Mouse (Mus musculus): Measurements from ENCODE around the gene Psg16.

GRCm38 (mm10) chr7:17050933-17051594 is 22.8 kb upstream of the Psg16 start:
- no peak for TF ChIP-seq MAZ (IDR thresholded peaks at IDR 0.05; ENCODE audit: low read depth, low read length)
- no peak for TF ChIP-seq ZC3H11A (IDR thresholded peaks at IDR 0.05; ENCODE audit: low read depth, low read length)
- TF ChIP-seq USF1 (IDR thresholded peaks at IDR 0.05; ENCODE audit: low read depth, low read length) = no peak
- no peak for TF ChIP-seq CHD1 (IDR thresholded peaks at IDR 0.05; ENCODE audit: low read depth, low read length)
- no peak for TF ChIP-seq HCFC1 (IDR thresholded peaks at IDR 0.05; ENCODE audit: low read depth, low read length)
- TF ChIP-seq POLR2A (IDR thresholded peaks at IDR 0.05; ENCODE audit: control insufficient read depth in 1 of 2, insufficient read depth in 1 of 2, low read depth in 1 of 2, low read length in 2 of 2, poor library complexity in 1 of 2) = no peak
- TF ChIP-seq ETS1 (IDR thresholded peaks at IDR 0.05; ENCODE audit: low read depth, low read length) = no peak
- TF ChIP-seq ZNF384 (IDR thresholded peaks at IDR 0.05; ENCODE audit: low read depth, low read length) = no peak
- TF ChIP-seq CTCF (IDR thresholded peaks at IDR 0.05 in 2 of 3, conservative IDR thresholded peaks at IDR 0.05 in 1 of 3; ENCODE audit: control insufficient read depth in 1 of 3, insufficient read depth in 1 of 3, low read depth in 2 of 3, low read length in 3 of 3, poor library complexity in 1 of 3, severe bottlenecking in 1 of 3) = peak; percentile 51 to 91 (median 64)
- TF ChIP-seq MAX (IDR thresholded peaks at IDR 0.05; ENCODE audit: low read length) = no peak
- TF ChIP-seq E2F4 (IDR thresholded peaks at IDR 0.05; ENCODE audit: borderline replicate concordance, low read depth, low read length) = no peak
- TF ChIP-seq GATA1 (IDR thresholded peaks at IDR 0.05; ENCODE audit: low read depth, low read length) = no peak
- TF ChIP-seq MYC (IDR thresholded peaks at IDR 0.05; ENCODE audit: low read depth, low read length) = no peak
- no peak for TF ChIP-seq TCF12 (IDR thresholded peaks at IDR 0.05; ENCODE audit: low read depth, low read length)
